Mouse (Mus musculus) telencephalon, adult 2 months (tissue): ENCODE measurements around the gene Hist1h3d.

Experiments
- DNase-seq: peaks from one replicate; pipeline ENCODE4 v3.0.0-alpha.2; 2011; ENCODE audit warnings: low read depth, low spot score

The Hist1h3d gene

DNA sequence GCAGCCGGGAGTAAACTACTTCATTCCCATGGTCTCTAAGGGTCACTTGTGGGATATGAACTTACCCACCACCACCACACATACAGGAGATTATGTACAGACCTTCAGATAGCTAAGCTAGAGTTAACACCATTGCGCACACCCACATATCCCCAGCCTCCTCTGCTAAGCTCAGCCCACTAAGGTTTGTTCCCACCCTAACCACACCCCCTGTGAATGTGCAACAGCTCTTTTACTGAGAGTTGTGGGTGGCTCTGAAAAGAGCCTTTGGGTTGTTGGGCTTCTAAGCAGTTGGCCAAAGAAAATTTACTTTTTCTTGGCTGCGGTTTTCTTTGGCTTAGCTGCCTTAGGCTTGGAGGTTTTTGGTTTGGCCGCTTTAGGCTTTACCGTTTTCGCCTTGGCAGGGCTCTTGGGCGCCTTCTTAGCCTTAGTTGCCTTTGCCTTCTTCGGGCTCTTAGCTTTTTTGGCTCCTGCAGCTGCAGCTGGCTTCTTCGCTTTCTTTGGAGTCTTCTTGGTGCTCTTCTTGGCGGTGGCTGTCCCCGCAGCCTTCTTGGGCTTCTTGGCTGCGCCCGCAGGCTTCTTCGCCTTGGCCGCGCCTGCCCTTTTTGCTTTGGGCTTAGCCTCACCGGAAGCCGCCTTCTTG, 46.1 kb downstream of the Hist1h3d start:
- peak; percentile 92 for DNase-seq

GRCm38 (mm10) chr13:23622175-23622671, 46.7 kb downstream of the Hist1h3d start, which contains the start of gene Hist1h1e:
Gene Hist1h1e, minus strand, starts transcription at chr13:23622558.
- peak; percentile 79 for DNase-seq

GRCm38 (mm10) chr13:23622861-23623450, 47.4 kb downstream of the Hist1h3d start:
- DNase-seq: no peak
